In the genomic region with DNA sequence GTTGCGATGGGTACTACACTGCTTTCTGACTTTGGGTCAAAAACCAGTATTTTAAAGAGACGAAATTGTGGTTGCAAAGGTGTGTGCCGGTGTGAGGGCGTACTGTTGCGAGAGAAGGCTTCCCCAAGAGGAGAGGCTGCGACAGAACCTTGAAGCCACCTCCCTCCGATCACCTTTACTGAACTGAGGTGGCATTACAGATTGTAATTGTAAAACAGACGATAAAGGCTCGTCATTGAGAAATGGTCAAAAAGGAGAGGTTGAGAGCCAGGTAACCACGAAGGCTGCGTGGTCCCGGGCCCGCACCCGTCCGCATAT, we compare ENCODE assay signal across 8 mouse cellular contexts. TPM values are rescaled to one million over a fixed set of nuclear protein-coding genes. Genes with fewer than 3 reads are reported as not detected.
A peak's percentile ranks its signal among the peaks of the same experiment; 100 is the strongest.
DNase-seq lines count a peak whose midpoint lies in the region; ATAC-seq and TF ChIP-seq lines count a peak whose summit lies in the region.

No protein-coding gene starts in this region.

- H3K4me2 ChIP-seq in lung, embryonic 14.5 days, result peak overlapping the region; percentile 84
- peak overlapping the region; percentile 83 for H3K4me2 ChIP-seq in hindbrain, embryonic 15.5 days
- peak overlapping the region; percentile 88 for H3K4me2 ChIP-seq in midbrain, embryonic 13.5 days (replicated peaks)

- H3K27ac ChIP-seq in lung, embryonic 14.5 days (ENCODE audit: low read depth), result peak overlapping the region; percentile 92
- peak overlapping the region; percentile 90 for H3K27ac ChIP-seq in hindbrain, embryonic 15.5 days (replicated peaks)
- H3K27ac ChIP-seq in midbrain, embryonic 13.5 days, result peak overlapping the region; percentile 87

- WGBS in lung, embryonic 14.5 days, result 1% methylated on average over 15 of the region's 15 CpGs
- 1% methylated on average over 15 of the region's 15 CpGs for WGBS in hindbrain, embryonic 15.5 days
- WGBS in midbrain, embryonic 13.5 days, result 3% methylated on average over 15 of the region's 15 CpGs

- no peaks in the 10 kb centered on the region for H3K4me1 ChIP-seq in lung, embryonic 14.5 days (ENCODE audit: insufficient read depth)
- peaks cover 28% of the 10 kb centered on the region for H3K4me1 ChIP-seq in hindbrain, embryonic 15.5 days (replicated peaks)
- peaks cover 27% of the 10 kb centered on the region for H3K4me1 ChIP-seq in midbrain, embryonic 13.5 days (replicated peaks)

- peak overlapping the region; percentile 82 for H3K9ac ChIP-seq in lung, embryonic 14.5 days
- peak overlapping the region; percentile 77 for H3K9ac ChIP-seq in hindbrain, embryonic 15.5 days
- H3K9ac ChIP-seq in midbrain, embryonic 13.5 days (replicated peaks), result peak overlapping the region; percentile 81

- peak overlapping the region; percentile 73 for H3K4me3 ChIP-seq in lung, embryonic 14.5 days (ENCODE audit: low read depth, low read length)
- peak overlapping the region; percentile 89 for H3K4me3 ChIP-seq in hindbrain, embryonic 15.5 days
- peak overlapping the region; percentile 75 for H3K4me3 ChIP-seq in midbrain, embryonic 13.5 days (replicated peaks)

- H3K36me3 ChIP-seq in lung, embryonic 14.5 days (ENCODE audit: insufficient read depth), result no peaks in the 10 kb centered on the region
- H3K36me3 ChIP-seq in hindbrain, embryonic 15.5 days, result no peaks in the 10 kb centered on the region
- no peaks in the 10 kb centered on the region for H3K36me3 ChIP-seq in midbrain, embryonic 13.5 days

- ATAC-seq in lung, embryonic 14.5 days (ENCODE audit: insufficient read depth), result peak; percentile 4; the same call in 1 of the 2 replicates
- ATAC-seq in hindbrain, embryonic 15.5 days (ENCODE audit: low FRiP score, low read depth), result no peak; the same call in 1 of the 2 replicates
- ATAC-seq in midbrain, embryonic 13.5 days, result no peak

- H3K27me3 ChIP-seq in lung, embryonic 14.5 days (ENCODE audit: insufficient read depth, low read length), result no peaks in the 10 kb centered on the region
- H3K27me3 ChIP-seq in hindbrain, embryonic 15.5 days, result no peaks in the 10 kb centered on the region
- H3K27me3 ChIP-seq in midbrain, embryonic 13.5 days, result no peaks in the 10 kb centered on the region

- TF ChIP-seq CTCF in lung, embryonic 14.5 days (IDR thresholded peaks at IDR 0.05; ENCODE audit: low read depth), result no peak

- peak; percentile 20 for DNase-seq in lung, embryonic 14.5 days
- DNase-seq in lung, postnatal 36 days, result no peak
- peak; percentile 32 for DNase-seq in c-Kit-positive CD71-positive TER-119-positive erythroid progenitor cells, embryonic 14.5 days (ENCODE audit: low spot score)
- no peak for DNase-seq in testis, postnatal 10 days (ENCODE audit: low spot score)
- DNase-seq in right cerebral cortex, adult 2 months (ENCODE audit: low spot score in 2 of 2), result no peak
- no peak for DNase-seq in cerebellum, postnatal 10 days

- no peaks in the 10 kb centered on the region for H3K9me3 ChIP-seq in lung, embryonic 14.5 days (ENCODE audit: low read depth, low read length)
- no peaks in the 10 kb centered on the region for H3K9me3 ChIP-seq in hindbrain, embryonic 15.5 days
- no peaks in the 10 kb centered on the region for H3K9me3 ChIP-seq in midbrain, embryonic 13.5 days

RNA-seq across cellular contexts. Expression of gene Snx14, which starts 0.6 kb away (rescaled TPM):
- polyA plus RNA-seq in lung, embryonic 14.5 days (2014; fragmentation: Nextera tagmentation; extraction: Ambion mirVana), result 22.9 and 24.5 TPM in 2 replicates
- 34.0 and 36.0 TPM in 2 replicates for polyA plus RNA-seq in hindbrain, embryonic 15.5 days (2015; fragmentation: Nextera tagmentation; extraction: Ambion mirVana)
- polyA plus RNA-seq in midbrain, embryonic 13.5 days (2015; fragmentation: Nextera tagmentation; extraction: Ambion mirVana), result 26.5 TPM in 2 replicates

RNA-seq across cellular contexts. Expression of gene Gm20537, which starts 18.2 kb away (rescaled TPM):
- polyA plus RNA-seq in lung, embryonic 14.5 days (2014; fragmentation: Nextera tagmentation; extraction: Ambion mirVana), result 0.68 TPM in 1 of 2 replicates, not detected in the other
- 0.49 and 0.57 TPM in 2 replicates for polyA plus RNA-seq in hindbrain, embryonic 15.5 days (2015; fragmentation: Nextera tagmentation; extraction: Ambion mirVana)
- 0.62 and 1.5 TPM in 2 replicates for polyA plus RNA-seq in midbrain, embryonic 13.5 days (2015; fragmentation: Nextera tagmentation; extraction: Ambion mirVana)

RNA-seq across cellular contexts. Expression of gene Syncrip, which starts 44.2 kb away (rescaled TPM):
- 141 and 151 TPM in 2 replicates for polyA plus RNA-seq in lung, embryonic 14.5 days (2014; fragmentation: Nextera tagmentation; extraction: Ambion mirVana)
- polyA plus RNA-seq in hindbrain, embryonic 15.5 days (2015; fragmentation: Nextera tagmentation; extraction: Ambion mirVana), result 71.2 and 77.0 TPM in 2 replicates
- 95.9 and 102 TPM in 2 replicates for polyA plus RNA-seq in midbrain, embryonic 13.5 days (2015; fragmentation: Nextera tagmentation; extraction: Ambion mirVana)

Comparison
In these comparisons a context has a peak if more than half of its experiments do, and no peak if none do; other contexts are left out.
1. DNase-seq: peak in lung, embryonic 14.5 days (single experiment) and c-Kit-positive CD71-positive TER-119-positive erythroid progenitor cells, embryonic 14.5 days (single experiment); none in lung, postnatal 36 days (single experiment), testis, postnatal 10 days (single experiment), right cerebral cortex, adult 2 months (0 of 2) and cerebellum, postnatal 10 days (0 of 2).
2. Peak in every context shown above with its lines, with median percentiles within 50 percentile points of each other: H3K27ac ChIP-seq, H3K4me2 ChIP-seq, H3K4me3 ChIP-seq and H3K9ac ChIP-seq.